Mouse (Mus musculus) liver, embryonic 14.5 days (tissue): Measurements from ENCODE around the gene Cipc. TPM values are rescaled to one million over a fixed set of nuclear protein-coding genes. Genes with fewer than 3 reads are reported as not detected.

Experiments
- ATAC-seq: fragments of 200-750 bp; cut with Nextera tagmentation; 2 replicates; pipeline ENCODE4 v1.8.0; 2017; ENCODE audit warnings: moderate number of reproducible peaks, mild to moderate bottlenecking, moderate library complexity; ENCODE audit not compliant: insufficient read depth
- DNase-seq, 3 experiments: peaks; one replicate each; pipeline ENCODE4 v3.0.0-alpha.2; 2012 to 2013; ENCODE audit warnings: low read depth in 3 of 3, low spot score in 3 of 3
- H3K27ac ChIP-seq: fragments of 300-500 bp; sonication (generic); 2 replicates; pipeline ENCODE4 v1.5.1; 2014; ENCODE audit warnings: moderate library complexity, mild to moderate bottlenecking, control low read depth, inconsistent platforms
- H3K27me3 ChIP-seq: fragments of 300-500 bp; sonication (generic); 2 replicates; pipeline ENCODE4 v1.6.1; 2014; ENCODE audit warnings: mild to moderate bottlenecking, low read length, moderate library complexity; ENCODE audit not compliant: control insufficient read depth, insufficient read depth
- H3K36me3 ChIP-seq: fragments of 300-500 bp; sonication (generic); replicated peaks from 2 replicates; pipeline ENCODE4 v1.6.1; 2014; ENCODE audit warnings: low read depth; ENCODE audit not compliant: control insufficient read depth, insufficient read depth
- H3K4me1 ChIP-seq, 2 experiments: fragments of 200-500 bp in 1 of 2; fragments of 300-500 bp in 1 of 2; sonication (generic) in 1 of 2; replicated peaks; 2 replicates each; pipeline ENCODE4 v1.6.1; 2012 to 2014; ENCODE audit warnings: antibody characterized with exemption in 1 of 2, inconsistent platforms in 1 of 2, low read length in 1 of 2; ENCODE audit not compliant: control insufficient read depth in 2 of 2, insufficient read depth in 2 of 2
- H3K4me2 ChIP-seq: fragments of 300-500 bp; sonication (generic); 2 replicates; pipeline ENCODE4 v1.6.1; 2014; ENCODE audit warnings: low read depth, mild to moderate bottlenecking, control low read depth, moderate library complexity
- H3K4me3 ChIP-seq, 2 experiments: fragments of 200-500 bp in 1 of 2; fragments of 300-500 bp in 1 of 2; sonication (generic) in 1 of 2; 2 replicates each; pipeline ENCODE4 v1.5.1; 2012 to 2014; ENCODE audit warnings: low read depth in 2 of 2, low read length in 2 of 2, mild to moderate bottlenecking in 2 of 2, control low read depth in 1 of 2, inconsistent platforms in 1 of 2, moderate library complexity in 1 of 2; ENCODE audit not compliant: insufficient read depth in 1 of 2
- H3K9ac ChIP-seq: fragments of 300-500 bp; sonication (generic); replicated peaks from 2 replicates; pipeline ENCODE4 v1.6.1; 2014; ENCODE audit warnings: mild to moderate bottlenecking, control low read depth, moderate library complexity
- H3K9me3 ChIP-seq: fragments of 300-500 bp; sonication (generic); 2 replicates; pipeline ENCODE4 v1.6.1; 2016; ENCODE audit warnings: low read length, mixed read lengths; ENCODE audit not compliant: control insufficient read depth
- CTCF ChIP-seq: IDR thresholded peaks from 2 replicates; pipeline ENCODE4 v1.5.1; 2016; ENCODE audit warnings: antibody characterized with exemption, low read depth, control low read depth
- EP300 ChIP-seq: IDR thresholded peaks from 2 replicates; pipeline ENCODE4 v1.6.1; 2016; ENCODE audit warnings: antibody characterized with exemption, low read depth
- WGBS: fragments of 180-500 bp; shearing (Covaris S2); extraction: QIAGEN DNeasy Blood & Tissue Kit; methylation state at CpG from one replicate; pipeline ENCODE4 v1.1.7; 2014; ENCODE audit not compliant: insufficient replicate concordance; 5-methylcytosine and 5-hydroxymethylcytosine counted together
- polyA plus RNA-seq, 2 experiments: library from polyadenylated mRNA; depleted of rRNA in 1 of 2; stranded (reverse) in 1 of 2; unstranded in 1 of 2; fragments of >200 nt; fragmentation: Nextera tagmentation in 1 of 2; extraction: Ambion mirVana in 1 of 2; gene quantifications; 2 replicates each; pipeline versions ENCODE4 v1.2.1 to v1.2.3; 2012 to 2014

Gene Cipc
- polyA plus RNA-seq, 2 experiments, result 8.8 to 10.0 TPM

DNA sequence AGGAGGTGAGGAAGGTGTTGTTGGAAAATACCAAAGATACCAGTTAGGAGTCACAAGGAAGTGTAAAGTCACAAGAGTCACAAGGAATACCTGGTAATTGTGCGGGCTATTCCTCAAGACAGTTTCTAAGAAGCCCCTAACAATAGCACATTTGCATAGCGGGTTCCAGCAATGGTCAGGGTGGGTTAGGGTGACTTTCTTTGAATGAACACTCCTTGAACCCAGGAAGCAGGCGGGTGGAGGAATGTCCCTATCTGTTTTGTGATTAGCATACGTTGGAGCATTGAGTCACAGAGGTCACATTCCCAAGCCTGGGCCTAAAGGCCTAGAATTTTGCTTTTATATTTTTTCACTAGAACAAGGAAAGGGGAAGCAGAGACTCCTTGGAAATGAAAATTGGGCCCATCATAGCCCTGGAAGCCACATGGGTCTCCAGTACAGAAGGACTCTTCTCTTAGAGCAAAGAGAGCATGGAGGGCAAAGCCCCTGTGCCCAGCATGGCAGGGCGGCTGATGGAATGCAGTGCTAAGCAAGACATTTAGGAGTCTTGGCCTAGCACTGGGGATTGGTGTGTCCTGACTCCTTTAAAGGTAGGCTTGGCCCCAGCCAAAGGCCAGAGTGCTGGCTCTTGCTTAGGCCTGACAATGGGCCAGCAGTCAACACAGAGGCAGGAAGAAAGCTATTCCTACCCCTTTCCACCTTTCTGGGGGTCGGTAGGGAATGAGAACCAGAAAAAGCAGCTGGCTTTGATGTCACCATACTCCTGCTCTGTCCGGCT, 29.9 kb upstream of the Cipc start:
- DNase-seq, result no peak
- no peak overlapping the region for H3K4me2 ChIP-seq
- H3K27ac ChIP-seq, result no peak overlapping the region
- no peaks in the 10 kb centered on the region for H3K36me3 ChIP-seq
- no peak overlapping the region for H3K9ac ChIP-seq
- TF ChIP-seq EP300, result no peak
- TF ChIP-seq CTCF, result no peak
- WGBS, result 57% methylated on average over 7 of the region's 7 CpGs
- no peak overlapping the region for H3K4me3 ChIP-seq
- H3K9me3 ChIP-seq, result no peaks in the 10 kb centered on the region
- no peak for ATAC-seq
- peaks cover 0 to 15% of the 10 kb centered on the region in 2 experiments; a peak in 2 of 4 replicates for H3K4me1 ChIP-seq
- H3K27me3 ChIP-seq, result no peaks in the 10 kb centered on the region; the same call in 1 of the 2 replicates

DNA sequence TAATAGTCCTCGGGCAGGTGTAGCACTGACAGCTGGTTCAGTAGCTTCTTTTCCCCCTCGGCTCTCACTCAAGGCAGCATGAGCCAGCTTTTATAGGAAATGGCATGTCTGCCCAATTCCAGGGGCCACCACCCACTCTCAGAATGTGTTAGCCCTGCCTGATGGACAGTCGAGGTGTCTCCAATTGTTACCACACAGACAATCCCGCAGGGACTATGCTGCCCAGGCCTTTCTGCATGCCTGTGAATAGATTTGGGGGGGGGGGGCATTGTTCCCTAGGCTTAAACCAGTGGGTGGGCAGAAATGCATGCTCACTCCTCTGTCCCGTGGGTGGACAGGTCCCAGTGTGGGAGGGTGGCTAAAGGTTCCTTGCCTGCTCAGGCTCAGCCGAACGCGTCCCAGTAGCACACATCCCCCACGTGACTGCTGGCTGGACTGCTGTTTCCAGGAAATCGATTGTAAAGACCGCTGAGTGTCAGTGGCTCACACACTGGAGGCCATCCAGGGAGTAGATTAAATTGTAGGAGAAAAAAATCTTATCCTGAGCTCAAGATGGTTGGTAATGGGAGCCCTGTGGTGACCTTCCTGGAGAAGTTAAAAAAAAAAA, 28.4 kb upstream of the Cipc start:
- no peaks in the 10 kb centered on the region; the same call in 1 of the 2 replicates for H3K27me3 ChIP-seq
- H3K27ac ChIP-seq, result no peak overlapping the region
- TF ChIP-seq CTCF (no peak), EP300 (no peak)
- peaks cover 0 to 15% of the 10 kb centered on the region in 2 experiments; a peak in 2 of 4 replicates for H3K4me1 ChIP-seq
- 18% methylated on average over 11 of the region's 11 CpGs for WGBS
- H3K36me3 ChIP-seq, result no peaks in the 10 kb centered on the region
- no peaks in the 10 kb centered on the region for H3K9me3 ChIP-seq
- no peak overlapping the region for H3K9ac ChIP-seq
- H3K4me2 ChIP-seq, result no peak overlapping the region
- ATAC-seq (peak; percentile 66; the same call in 1 of the 2 replicates), DNase-seq (no peak)
- no peak overlapping the region for H3K4me3 ChIP-seq

GRCm38 (mm10) chr12:86918983-86919722, 27.7 kb upstream of the Cipc start:
- TF ChIP-seq EP300 (no peak), CTCF (no peak)
- Histone ChIP-seq H3K4me3 (no peak overlapping the region), H3K9me3 (no peaks in the 10 kb centered on the region), H3K27me3 (no peaks in the 10 kb centered on the region), H3K36me3 (no peaks in the 10 kb centered on the region), H3K4me1 (peaks cover 0 to 14% of the 10 kb centered on the region in 2 experiments; a peak in 2 of 4 replicates), H3K4me2 (no peak overlapping the region), H3K9ac (no peak overlapping the region), H3K27ac (no peak overlapping the region)
- WGBS, result 69% methylated on average over 17 of the region's 17 CpGs
- no peak for ATAC-seq
- no peak for DNase-seq

DNA sequence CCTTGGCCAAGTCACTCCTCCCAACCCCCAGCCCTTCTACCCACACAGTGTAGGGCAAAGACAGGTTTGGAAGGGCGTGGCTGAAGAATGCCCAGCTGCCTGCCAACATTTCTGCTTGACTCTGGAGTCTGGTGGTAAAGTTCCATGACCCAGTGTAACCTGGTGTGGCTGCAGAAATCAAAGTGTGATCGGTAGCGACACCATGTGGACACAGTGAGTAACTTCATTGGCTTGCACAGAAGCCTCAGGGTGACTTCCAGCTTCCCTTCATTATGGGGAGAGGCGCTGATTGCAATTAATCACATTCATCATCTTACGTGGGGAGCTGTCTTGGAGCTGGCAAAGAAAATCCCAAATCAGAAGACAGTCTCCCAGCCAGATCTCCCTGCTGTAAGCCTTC, 23.0 kb upstream of the Cipc start:
- H3K27me3 ChIP-seq, result no peaks in the 10 kb centered on the region
- no peak overlapping the region for H3K27ac ChIP-seq
- H3K4me3 ChIP-seq, result no peak overlapping the region
- no peak overlapping the region for H3K4me2 ChIP-seq
- DNase-seq (peak in 1 of 3 experiments; percentile 42), ATAC-seq (peak; percentile 18; the same call in 1 of the 2 replicates)
- H3K4me1 ChIP-seq, result peaks cover 0 to 2% of the 10 kb centered on the region in 2 experiments; a peak in 2 of 4 replicates
- WGBS, result 5% methylated on average over 5 of the region's 5 CpGs
- no peak for TF ChIP-seq EP300
- TF ChIP-seq CTCF, result peak; percentile 90
- no peaks in the 10 kb centered on the region for H3K36me3 ChIP-seq
- H3K9me3 ChIP-seq, result peaks cover 4% of the 10 kb centered on the region
- no peak overlapping the region for H3K9ac ChIP-seq
